Mouse (Mus musculus) embryonic facial prominence, embryonic 14.5 days (tissue): ENCODE results near the gene Rps27a. TPM values are rescaled to one million over a fixed set of nuclear protein-coding genes. Genes with fewer than 3 reads are reported as not detected.
"Not testable (repeated sequence)": the region's sequence is repeated elsewhere in the genome, so short reads cannot be mapped to it uniquely, and the experiment has no call there.

Source experiments
- ATAC-seq: fragments of 200-750 bp; cut with Nextera tagmentation; 2 replicates; pipeline ENCODE4 v1.8.0; 2017; ENCODE audit warnings: low read depth, moderate number of reproducible peaks, moderate TSS enrichment
- DNase-seq: peaks from one replicate; pipeline ENCODE4 v3.0.0-alpha.2; 2015; ENCODE audit warnings: low spot score
- H3K27ac ChIP-seq: fragments of 300-500 bp; sonication (generic); replicated peaks from 2 replicates; pipeline ENCODE4 v1.5.1; 2014; ENCODE audit warnings: low read depth, mild to moderate bottlenecking, low read length, moderate library complexity
- H3K27me3 ChIP-seq: fragments of 300-500 bp; sonication (generic); replicated peaks from 2 replicates; pipeline ENCODE4 v1.6.1; 2014; ENCODE audit warnings: low read length; ENCODE audit not compliant: control insufficient read depth, insufficient read depth
- H3K36me3 ChIP-seq: fragments of 300-500 bp; sonication (generic); 2 replicates; pipeline ENCODE4 v1.6.1; 2014; ENCODE audit warnings: low read length, mixed read lengths; ENCODE audit not compliant: control insufficient read depth, insufficient read depth
- H3K4me1 ChIP-seq: fragments of 300-500 bp; sonication (generic); 2 replicates; pipeline ENCODE4 v1.6.1; 2014; ENCODE audit warnings: antibody characterized with exemption, low read length; ENCODE audit not compliant: control insufficient read depth, insufficient read depth
- H3K4me2 ChIP-seq: fragments of 300-500 bp; sonication (generic); 2 replicates; pipeline ENCODE4 v1.6.1; 2014; ENCODE audit warnings: low read depth, mild to moderate bottlenecking, low read length, moderate library complexity, mixed read lengths
- H3K4me3 ChIP-seq: fragments of 300-500 bp; sonication (generic); 2 replicates; pipeline ENCODE4 v1.5.1; 2014; ENCODE audit warnings: low read depth, mild to moderate bottlenecking, low read length
- H3K9ac ChIP-seq: fragments of 300-500 bp; sonication (generic); 2 replicates; pipeline ENCODE4 v1.6.1; 2014; ENCODE audit warnings: low read depth, mild to moderate bottlenecking, low read length, moderate library complexity, mixed read lengths
- H3K9me3 ChIP-seq: fragments of 300-500 bp; sonication (generic); 2 replicates; pipeline ENCODE4 v1.6.1; 2016; ENCODE audit warnings: low read length; ENCODE audit not compliant: control insufficient read depth
- WGBS: fragments of 180-500 bp; shearing (Covaris S2); extraction: QIAGEN DNeasy Blood & Tissue Kit; methylation state at CpG from one replicate; pipeline ENCODE4 v1.1.7; 2014; 5-methylcytosine and 5-hydroxymethylcytosine counted together
- polyA plus RNA-seq: library from polyadenylated mRNA; unstranded; fragments of >200 nt; fragmentation: Nextera tagmentation; extraction: Ambion mirVana; gene quantifications from 2 replicates; pipeline ENCODE4 v1.2.1, GENCODE M21; 2014

The Rps27a gene
- polyA plus RNA-seq, 1 experiment from 2014 or later = 1,473 TPM

GRCm38 (mm10) chr11:29549425-29549778, 1.5 kb upstream of the Rps27a start:
- Histone ChIP-seq H3K4me2 (no peak overlapping the region), H3K36me3 (peaks cover 24% of the 10 kb centered on the region), H3K4me1 (peaks cover 9% of the 10 kb centered on the region), H3K27me3 (no peaks in the 10 kb centered on the region), H3K9me3 (no peaks in the 10 kb centered on the region), H3K27ac (no peak overlapping the region), H3K4me3 (no peak overlapping the region), H3K9ac (no peak overlapping the region)
- no peak for DNase-seq
- ATAC-seq = no peak
- 82% methylated on average over 1 of the region's 1 CpGs for WGBS

- 24% methylated on average over 23 of the region's 23 CpGs for WGBS
- Histone ChIP-seq H3K27ac (peak overlapping the region; percentile 84; the same call in 1 of the 2 replicates), H3K36me3 (peaks cover 30% of the 10 kb centered on the region), H3K4me3 (peak overlapping the region; percentile 75), H3K27me3 (no peaks in the 10 kb centered on the region), H3K4me1 (peaks cover 9% of the 10 kb centered on the region), H3K9ac (peak overlapping the region; percentile 90), H3K4me2 (peak overlapping the region; percentile 66), H3K9me3 (no peaks in the 10 kb centered on the region)
- no peak for DNase-seq
- no peak for ATAC-seq
Observed at GRCm38 (mm10) chr11:29548504-29549424, 855 bp upstream of the Rps27a start.

- peak overlapping the region; percentile 90 for H3K9ac ChIP-seq
- H3K4me1 ChIP-seq = peaks cover 9% of the 10 kb centered on the region
- peak overlapping the region; percentile 84 for H3K27ac ChIP-seq
- peak overlapping the region; percentile 75 for H3K4me3 ChIP-seq
- under 1% methylated on average over 27 of the region's 27 CpGs for WGBS
- H3K27me3 ChIP-seq = no peaks in the 10 kb centered on the region
- peaks cover 36% of the 10 kb centered on the region for H3K36me3 ChIP-seq
- H3K9me3 ChIP-seq = no peaks in the 10 kb centered on the region
- H3K4me2 ChIP-seq = peak overlapping the region; percentile 57
- DNase-seq = no peak
- ATAC-seq = peak; percentile 28
Observed at GRCm38 (mm10) chr11:29547249-29547751, 609 bp downstream of the Rps27a start.

GRCm38 (mm10) chr11:29546762-29547161, 1.1 kb downstream of the Rps27a start:
- peaks cover 9% of the 10 kb centered on the region for H3K4me1 ChIP-seq
- no peaks in the 10 kb centered on the region for H3K9me3 ChIP-seq
- peak overlapping the region; percentile 84 for H3K27ac ChIP-seq
- H3K4me3 ChIP-seq = peak overlapping the region; percentile 75
- H3K9ac ChIP-seq = peak overlapping the region; percentile 90
- H3K4me2 ChIP-seq = peak overlapping the region; percentile 57
- DNase-seq (no peak), ATAC-seq (no peak)
- WGBS = 18% methylated on average over 2 of the region's 2 CpGs
- no peaks in the 10 kb centered on the region for H3K27me3 ChIP-seq
- peaks cover 40% of the 10 kb centered on the region for H3K36me3 ChIP-seq

GRCm38 (mm10) chr11:29546297-29546696, 1.6 kb downstream of the Rps27a start:
- peak overlapping the region; percentile 84; the same call in 1 of the 2 replicates for H3K27ac ChIP-seq
- 90% methylated on average over 2 of the region's 2 CpGs for WGBS
- H3K9me3 ChIP-seq, H3K27me3 ChIP-seq, DNase-seq, ATAC-seq, H3K4me1 ChIP-seq: not testable (repeated sequence)
- peaks cover 44% of the 10 kb centered on the region for H3K36me3 ChIP-seq
- H3K4me3 ChIP-seq = peak overlapping the region; percentile 75
- peak overlapping the region; percentile 90; the same call in 1 of the 2 replicates for H3K9ac ChIP-seq
- peak overlapping the region; percentile 57 for H3K4me2 ChIP-seq

GRCm38 (mm10) chr11:29545150-29545752, 2.7 kb downstream of the Rps27a start:
- H3K4me1 ChIP-seq, H3K27me3 ChIP-seq, H3K4me2 ChIP-seq, H3K9me3 ChIP-seq, H3K27ac ChIP-seq, DNase-seq, H3K4me3 ChIP-seq, H3K9ac ChIP-seq, ATAC-seq: not testable (repeated sequence)
- 78% methylated on average over 4 of the region's 4 CpGs for WGBS
- peaks cover 54% of the 10 kb centered on the region for H3K36me3 ChIP-seq

GRCm38 (mm10) chr11:29544225-29544945, 3.5 kb downstream of the Rps27a start:
- Histone ChIP-seq H3K27me3 (no peaks in the 10 kb centered on the region), H3K9ac (no peak overlapping the region), H3K9me3 (no peaks in the 10 kb centered on the region), H3K36me3 (peaks cover 56% of the 10 kb centered on the region), H3K4me1 (peaks cover 9% of the 10 kb centered on the region), H3K4me3 (no peak overlapping the region), H3K27ac (no peak overlapping the region), H3K4me2 (no peak overlapping the region)
- ATAC-seq (no peak), DNase-seq (no peak)
- WGBS = 85% methylated on average over 3 of the region's 3 CpGs

GRCm38 (mm10) chr11:29538201-29538600, 9.7 kb downstream of the Rps27a start:
- WGBS = 89% methylated on average over 1 of the region's 1 CpGs
- peaks cover 70% of the 10 kb centered on the region for H3K36me3 ChIP-seq
- no peak overlapping the region for H3K4me3 ChIP-seq
- DNase-seq (no peak), ATAC-seq (no peak)
- H3K4me2 ChIP-seq = no peak overlapping the region
- no peaks in the 10 kb centered on the region for H3K9me3 ChIP-seq
- no peak overlapping the region for H3K9ac ChIP-seq
- H3K27me3 ChIP-seq = no peaks in the 10 kb centered on the region
- H3K4me1 ChIP-seq = no peaks in the 10 kb centered on the region
- H3K27ac ChIP-seq = no peak overlapping the region
